Mouse (Mus musculus) embryonic fibroblast, embryonic 13.5 days (primary cell): ENCODE data around the gene Taf8.

Experiments
- CTCF ChIP-seq: IDR thresholded peaks from 2 replicates; pipeline ENCODE4 v1.5.1; 2011; ENCODE audit warnings: mild to moderate bottlenecking, control low read depth, low read length, moderate library complexity, borderline replicate concordance; ENCODE audit not compliant: insufficient read depth
- POLR2A ChIP-seq: IDR thresholded peaks from 2 replicates; pipeline ENCODE4 v1.6.1; 2011; ENCODE audit warnings: low read depth, mild to moderate bottlenecking, control low read depth, low read length, moderate library complexity

- TF ChIP-seq CTCF (no peak), POLR2A (no peak)
Observed at GRCm38 (mm10) chr17:47532364-47532763, 30.3 kb upstream of the Taf8 start.
